Mouse (Mus musculus) E14TG2a.4 (cell line): ENCODE measurements around the gene Map7d2.
"Not testable (repeated sequence)": the region's sequence is repeated elsewhere in the genome, so short reads cannot be mapped to it uniquely, and the experiment has no call there.

Experiments
- CTCF ChIP-seq: conservative IDR thresholded peaks from 2 replicates; pipeline ENCODE4 v1.5.1; 2014; ENCODE audit warnings: low read length
- NANOG ChIP-seq: IDR thresholded peaks from 2 replicates; pipeline ENCODE4 v1.6.1; 2014; ENCODE audit warnings: borderline replicate concordance, low read length, mixed read lengths
- POU5F1 ChIP-seq: IDR thresholded peaks from 2 replicates; pipeline ENCODE4 v1.6.1; 2014; ENCODE audit warnings: low read length, borderline replicate concordance

DNA sequence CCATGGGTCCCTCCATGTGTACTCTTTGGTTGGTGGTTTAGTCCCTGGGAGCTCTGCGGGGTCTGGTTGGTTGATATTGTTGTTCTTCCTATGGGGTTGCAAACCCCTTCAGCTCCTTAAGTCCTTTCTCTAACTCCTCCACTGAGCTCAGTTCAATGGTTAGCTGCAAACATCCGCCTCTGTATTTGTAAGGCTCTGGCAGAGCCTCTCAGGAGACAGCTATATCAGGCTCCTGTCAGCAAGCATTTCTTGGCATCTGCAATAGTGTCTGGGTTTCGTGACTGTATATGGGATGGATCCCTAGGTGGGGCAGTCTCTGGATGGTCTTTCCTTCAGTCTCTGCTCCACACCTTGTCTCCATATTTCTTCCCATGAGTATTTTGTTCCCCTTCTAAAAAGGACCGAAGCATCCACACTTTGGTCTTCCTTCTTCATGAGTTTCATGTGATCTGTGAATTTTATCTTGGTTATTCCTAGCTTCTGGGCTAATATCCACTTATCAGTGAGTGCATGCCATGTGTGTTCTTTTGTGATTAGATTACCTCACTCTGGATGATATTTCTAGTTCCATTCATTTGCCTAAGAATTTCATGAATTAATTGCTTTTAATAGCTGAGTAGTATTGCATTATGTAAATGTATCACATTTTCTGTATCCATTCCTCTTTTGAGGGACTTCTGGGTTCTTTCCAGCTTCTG lies 64.0 kb downstream of the Map7d2 start:
- TF ChIP-seq CTCF, POU5F1, NANOG: not testable (repeated sequence)
